Mouse (Mus musculus) embryonic facial prominence, embryonic 13.5 days (tissue): ENCODE measurements around the gene Zfp277. TPM values are rescaled to one million over a fixed set of nuclear protein-coding genes. Genes with fewer than 3 reads are reported as not detected.

ENCODE experiments used
- ATAC-seq: fragments of 200-750 bp; cut with Nextera tagmentation; 2 replicates; pipeline ENCODE4 v1.8.0; 2017; ENCODE audit warnings: low read depth; ENCODE audit not compliant: insufficient number of reproducible peaks, insufficient read depth, low FRiP score, low TSS enrichment
- H3K27ac ChIP-seq: fragments of 300-500 bp; sonication (generic); 2 replicates; pipeline ENCODE4 v1.5.1; 2015; ENCODE audit warnings: moderate library complexity, mild to moderate bottlenecking, inconsistent platforms
- H3K27me3 ChIP-seq: fragments of 300-500 bp; sonication (generic); 2 replicates; pipeline ENCODE4 v1.6.1; 2015; ENCODE audit warnings: mild to moderate bottlenecking, inconsistent platforms
- H3K36me3 ChIP-seq: fragments of 300-500 bp; sonication (generic); 2 replicates; pipeline ENCODE4 v1.6.1; 2015; ENCODE audit warnings: mild to moderate bottlenecking, inconsistent platforms
- H3K4me1 ChIP-seq: fragments of 300-500 bp; sonication (generic); 2 replicates; pipeline ENCODE4 v1.6.1; 2015; ENCODE audit warnings: inconsistent platforms
- H3K4me2 ChIP-seq: fragments of 300-500 bp; sonication (generic); 2 replicates; pipeline ENCODE4 v1.6.1; 2015; ENCODE audit warnings: moderate library complexity, mild to moderate bottlenecking, inconsistent platforms
- H3K4me3 ChIP-seq: fragments of 300-500 bp; sonication (generic); 2 replicates; pipeline ENCODE4 v1.5.1; 2015; ENCODE audit warnings: mild to moderate bottlenecking, inconsistent platforms
- H3K9ac ChIP-seq: fragments of 300-500 bp; sonication (generic); 2 replicates; pipeline ENCODE4 v1.6.1; 2015; ENCODE audit warnings: mild to moderate bottlenecking, inconsistent platforms
- H3K9me3 ChIP-seq: fragments of 300-500 bp; sonication (generic); 2 replicates; pipeline ENCODE4 v1.6.1; 2016; ENCODE audit warnings: inconsistent platforms
- WGBS: fragments of 180-500 bp; shearing (Covaris S2); methylation state at CpG from one replicate; pipeline ENCODE4 v1.1.7; 2015; ENCODE audit warnings: mixed read lengths; 5-methylcytosine and 5-hydroxymethylcytosine counted together
- polyA plus RNA-seq: library from polyadenylated mRNA; unstranded; fragments of >200 nt; fragmentation: Nextera tagmentation; extraction: Ambion mirVana; gene quantifications from 2 replicates; pipeline ENCODE4 v1.2.1, GENCODE M21; 2015

Gene Zfp277
- polyA plus RNA-seq, 1 experiment from 2014 or later, result 39.3 TPM

DNA sequence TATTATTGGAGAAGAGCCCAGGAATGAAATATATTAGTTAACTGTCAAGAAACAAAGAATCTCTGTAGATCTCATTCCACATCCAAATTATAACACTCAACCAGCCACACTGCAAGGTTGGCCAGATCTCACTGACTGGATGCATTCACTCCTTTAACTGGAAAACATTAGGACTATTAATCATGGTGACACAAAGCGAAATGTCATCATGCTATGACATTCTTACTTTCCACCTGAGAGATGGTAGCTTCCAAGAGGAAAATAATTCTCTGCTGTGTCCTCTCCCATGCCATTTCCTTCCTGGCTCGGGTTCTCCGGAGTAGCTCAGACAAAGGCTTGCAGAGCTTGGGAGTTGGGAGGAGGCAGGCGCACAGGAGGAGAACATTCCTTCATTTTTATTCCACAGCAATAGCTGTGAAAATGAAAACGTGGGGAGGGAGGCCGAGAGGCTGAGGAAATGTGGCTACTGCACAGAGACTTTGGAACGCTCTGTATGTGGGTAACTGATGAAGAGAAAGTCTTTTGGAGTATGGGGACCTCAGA, 17.1 kb upstream of the Zfp277 start:
- no peaks in the 10 kb centered on the region for H3K27me3 ChIP-seq
- no peak overlapping the region for H3K4me2 ChIP-seq
- H3K27ac ChIP-seq, result no peak overlapping the region
- H3K9me3 ChIP-seq, result no peaks in the 10 kb centered on the region
- H3K36me3 ChIP-seq, result no peaks in the 10 kb centered on the region
- whole genome bisulfite sequencing, result 59% methylated on average over 7 of the region's 7 CpGs
- H3K9ac ChIP-seq, result no peak overlapping the region
- H3K4me3 ChIP-seq, result no peak overlapping the region
- ATAC-seq, result no peak
- H3K4me1 ChIP-seq, result peaks cover 18% of the 10 kb centered on the region

DNA sequence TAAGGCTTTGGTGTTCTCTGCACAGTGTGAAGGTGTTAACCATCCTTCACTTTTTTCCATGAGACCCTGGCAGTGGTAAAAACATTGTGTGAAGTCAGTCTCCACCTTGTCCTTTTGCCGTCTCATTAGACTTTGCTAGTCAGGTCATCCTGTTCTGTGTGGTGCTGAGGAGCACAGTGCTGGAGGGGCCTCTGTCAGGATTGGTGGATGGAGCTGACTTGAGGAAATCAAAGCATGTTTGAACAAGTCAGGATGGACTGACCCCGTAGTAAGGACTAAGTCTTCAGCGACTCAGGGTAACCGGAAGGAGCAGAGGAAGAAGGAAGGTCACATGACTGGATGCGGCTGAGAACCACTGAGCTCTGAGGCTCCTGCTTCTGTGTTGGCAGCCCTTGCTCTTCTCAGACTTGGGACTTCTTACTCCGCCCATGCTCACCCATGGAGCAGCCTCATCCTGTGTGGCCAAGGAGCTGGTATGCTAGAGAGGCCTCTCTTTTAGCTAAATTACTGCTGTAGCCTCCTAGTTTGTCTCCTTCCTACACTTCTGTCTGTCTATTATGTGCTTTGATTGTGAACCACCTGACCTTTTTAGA, 14.1 kb upstream of the Zfp277 start:
- no peak overlapping the region for H3K9ac ChIP-seq
- H3K27ac ChIP-seq, result no peak overlapping the region
- no peaks in the 10 kb centered on the region for H3K9me3 ChIP-seq
- H3K4me1 ChIP-seq, result peaks cover 18% of the 10 kb centered on the region
- no peak overlapping the region for H3K4me3 ChIP-seq
- no peaks in the 10 kb centered on the region for H3K27me3 ChIP-seq
- ATAC-seq, result no peak
- H3K4me2 ChIP-seq, result no peak overlapping the region
- H3K36me3 ChIP-seq, result no peaks in the 10 kb centered on the region
- 68% methylated on average over 6 of the region's 6 CpGs for WGBS

- H3K9me3 ChIP-seq, result no peaks in the 10 kb centered on the region
- peaks cover 12% of the 10 kb centered on the region for H3K4me1 ChIP-seq
- no peak overlapping the region for H3K27ac ChIP-seq
- no peaks in the 10 kb centered on the region for H3K27me3 ChIP-seq
- H3K4me3 ChIP-seq, result no peak overlapping the region
- no peaks in the 10 kb centered on the region for H3K36me3 ChIP-seq
- 62% methylated on average over 3 of the region's 3 CpGs for WGBS
- H3K9ac ChIP-seq, result no peak overlapping the region
- ATAC-seq, result no peak
- H3K4me2 ChIP-seq, result no peak overlapping the region
Measured at GRCm38 (mm10) chr12:40458977-40459376, 13.3 kb upstream of the Zfp277 start.

DNA sequence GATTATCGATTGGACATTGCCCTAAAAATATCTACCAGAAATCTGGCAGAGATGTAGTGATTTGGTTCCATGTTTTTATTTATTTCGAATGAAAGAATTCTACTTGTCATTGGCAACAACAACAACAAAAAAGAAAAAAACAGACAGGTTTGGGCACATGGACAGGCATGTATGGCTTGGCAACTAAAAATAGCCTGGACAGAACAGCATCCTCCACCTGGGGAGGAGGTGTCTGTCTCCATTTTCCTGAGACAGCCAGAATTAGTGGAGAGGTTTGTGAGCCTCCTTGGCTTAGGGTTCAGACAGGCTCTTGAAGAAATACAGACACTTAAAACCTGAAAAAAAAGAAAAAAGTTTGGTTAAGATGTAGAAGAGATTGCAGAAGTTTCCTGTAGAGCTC, 10.8 kb upstream of the Zfp277 start:
- Histone ChIP-seq H3K9ac (no peak overlapping the region), H3K4me1 (peaks cover 4% of the 10 kb centered on the region; the same call in 1 of the 2 replicates), H3K4me2 (no peak overlapping the region), H3K27me3 (no peaks in the 10 kb centered on the region), H3K27ac (no peak overlapping the region), H3K9me3 (no peaks in the 10 kb centered on the region), H3K4me3 (no peak overlapping the region), H3K36me3 (no peaks in the 10 kb centered on the region)
- WGBS, result 86% methylated on average over 2 of the region's 2 CpGs
- no peak for ATAC-seq

GRCm38 (mm10) chr12:40449119-40449795, 3.6 kb upstream of the Zfp277 start:
- WGBS, result 44% methylated on average over 9 of the region's 9 CpGs
- Histone ChIP-seq H3K9ac (no peak overlapping the region), H3K4me3 (no peak overlapping the region), H3K36me3 (no peaks in the 10 kb centered on the region), H3K27ac (no peak overlapping the region), H3K9me3 (no peaks in the 10 kb centered on the region), H3K4me2 (peak overlapping the region; percentile 33), H3K4me1 (peaks cover 19% of the 10 kb centered on the region), H3K27me3 (no peaks in the 10 kb centered on the region)
- ATAC-seq, result no peak

DNA sequence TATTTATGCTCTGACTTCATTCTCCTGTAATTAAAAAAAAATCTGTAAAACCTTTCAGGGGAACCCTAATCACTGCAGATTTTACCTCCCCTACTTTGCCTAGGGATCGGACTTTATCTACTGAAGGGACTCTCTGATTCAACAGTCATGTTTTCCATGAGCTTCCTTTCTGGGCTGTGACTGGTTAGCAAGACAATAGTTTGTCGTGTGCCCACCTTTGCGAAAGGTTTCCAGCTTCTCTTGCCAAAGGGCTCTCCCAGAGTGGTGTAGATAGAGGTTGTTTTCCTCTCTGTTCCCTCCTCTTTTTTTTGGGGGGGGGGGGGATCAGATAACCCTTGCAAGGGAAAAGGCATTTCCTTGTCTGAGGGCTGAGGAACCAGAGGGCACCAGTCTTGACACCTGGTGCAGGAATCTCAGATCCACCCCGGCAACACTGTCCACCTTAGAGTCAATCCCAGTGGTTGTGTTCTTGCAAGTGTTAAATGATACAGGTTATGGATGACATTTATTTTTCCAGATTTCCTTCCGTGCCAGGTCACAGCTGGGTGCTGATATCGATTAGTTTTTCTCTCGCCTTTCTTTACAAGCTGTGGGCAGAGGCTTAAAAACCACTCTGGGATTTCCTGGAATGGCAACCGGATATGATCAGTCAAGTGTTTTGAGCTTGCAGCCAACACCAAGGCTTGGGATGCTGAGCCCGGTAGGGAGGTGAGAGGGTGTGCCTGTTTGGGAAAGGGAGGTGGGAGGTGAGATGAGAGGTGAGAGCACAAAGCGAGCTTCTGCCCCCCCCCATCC, 2.1 kb upstream of the Zfp277 start:
- Histone ChIP-seq H3K4me1 (peaks cover 19% of the 10 kb centered on the region), H3K4me3 (peak overlapping the region; percentile 84), H3K27ac (no peak overlapping the region), H3K9me3 (no peaks in the 10 kb centered on the region), H3K36me3 (no peaks in the 10 kb centered on the region), H3K27me3 (no peaks in the 10 kb centered on the region), H3K4me2 (peak overlapping the region; percentile 90), H3K9ac (peak overlapping the region; percentile 89)
- WGBS, result 17% methylated on average over 10 of the region's 10 CpGs
- no peak for ATAC-seq

GRCm38 (mm10) chr12:40446450-40447381, 1.0 kb upstream of the Zfp277 start:
- H3K9ac ChIP-seq, result peak overlapping the region; percentile 89
- peak overlapping the region; percentile 91 for H3K27ac ChIP-seq
- no peaks in the 10 kb centered on the region for H3K27me3 ChIP-seq
- H3K36me3 ChIP-seq, result no peaks in the 10 kb centered on the region
- peaks cover 25% of the 10 kb centered on the region for H3K4me1 ChIP-seq
- peak overlapping the region; percentile 84 for H3K4me3 ChIP-seq
- peak; percentile 4; the same call in 1 of the 2 replicates for ATAC-seq
- under 1% methylated on average over 44 of the region's 44 CpGs for WGBS
- H3K4me2 ChIP-seq, result peak overlapping the region; percentile 90
- no peaks in the 10 kb centered on the region for H3K9me3 ChIP-seq

DNA sequence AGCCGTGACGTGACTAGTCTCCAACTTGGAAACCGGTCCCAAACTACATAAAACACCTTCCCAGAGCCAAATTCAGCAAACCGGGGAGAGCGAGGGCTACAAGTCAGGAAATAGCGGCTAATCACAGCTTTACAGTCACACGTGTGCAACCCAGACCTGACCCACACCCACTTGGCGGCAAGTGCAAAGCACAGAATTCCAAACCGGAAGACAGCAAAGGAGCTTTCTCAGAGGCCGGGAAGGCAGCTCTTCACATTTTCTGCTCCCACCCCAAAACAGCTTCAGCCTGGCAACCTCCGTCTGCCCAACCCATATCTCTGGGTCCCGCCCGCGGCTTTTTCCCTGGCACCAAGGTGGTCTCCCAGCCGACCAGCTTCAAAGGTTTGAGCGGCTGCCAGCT, 496 bp downstream of the Zfp277 start:
- Histone ChIP-seq H3K4me3 (peak overlapping the region; percentile 84), H3K36me3 (no peaks in the 10 kb centered on the region), H3K9ac (peak overlapping the region; percentile 71), H3K4me1 (peaks cover 29% of the 10 kb centered on the region), H3K27me3 (no peaks in the 10 kb centered on the region), H3K9me3 (no peaks in the 10 kb centered on the region), H3K27ac (no peak overlapping the region; the same call in 1 of the 2 replicates), H3K4me2 (peak overlapping the region; percentile 90)
- WGBS, result under 1% methylated on average over 16 of the region's 16 CpGs
- ATAC-seq, result peak; percentile 2; the same call in 1 of the 2 replicates

- no peak for ATAC-seq
- Histone ChIP-seq H3K4me2 (no peak overlapping the region), H3K27me3 (no peaks in the 10 kb centered on the region), H3K36me3 (no peaks in the 10 kb centered on the region), H3K4me3 (no peak overlapping the region), H3K9me3 (no peaks in the 10 kb centered on the region), H3K9ac (no peak overlapping the region), H3K27ac (no peak overlapping the region), H3K4me1 (peaks cover 10% of the 10 kb centered on the region)
- WGBS, result 52% methylated on average over 2 of the region's 2 CpGs
Measured at GRCm38 (mm10) chr12:40438049-40438448, 7.7 kb downstream of the Zfp277 start.

GRCm38 (mm10) chr12:40434101-40434500, 11.6 kb downstream of the Zfp277 start:
- Histone ChIP-seq H3K4me3 (no peak overlapping the region), H3K27ac (no peak overlapping the region), H3K4me2 (no peak overlapping the region), H3K9me3 (no peaks in the 10 kb centered on the region), H3K27me3 (no peaks in the 10 kb centered on the region), H3K9ac (no peak overlapping the region), H3K4me1 (peaks cover 21% of the 10 kb centered on the region), H3K36me3 (no peaks in the 10 kb centered on the region)
- no peak for ATAC-seq
- 58% methylated on average over 3 of the region's 3 CpGs for WGBS

GRCm38 (mm10) chr12:40431075-40431474, 14.6 kb downstream of the Zfp277 start:
- Histone ChIP-seq H3K27me3 (no peaks in the 10 kb centered on the region), H3K4me1 (peaks cover 21% of the 10 kb centered on the region), H3K27ac (no peak overlapping the region), H3K4me3 (no peak overlapping the region), H3K9me3 (no peaks in the 10 kb centered on the region), H3K9ac (no peak overlapping the region), H3K36me3 (no peaks in the 10 kb centered on the region), H3K4me2 (no peak overlapping the region)
- ATAC-seq, result no peak
- WGBS, result 68% methylated on average over 5 of the region's 5 CpGs
